Mouse (Mus musculus): Measurements from ENCODE around the gene Cybc1. TPM values are rescaled to one million over a fixed set of nuclear protein-coding genes. Genes with fewer than 3 reads are reported as not detected.

Gene Cybc1
- polyA plus RNA-seq, 1 experiment from 2014 or later, result 45.7 TPM

Other genes starting within 250 kb of the Cybc1 start
- gene Csnk1d, start 238.0 kb downstream of the Cybc1 start, polyA plus RNA-seq (2014; fragmentation: Nextera tagmentation; extraction: Ambion mirVana), result 81.6 and 84.6 TPM in 2 replicates
- not detected in 2 replicates for gene Cd7, start 189.9 kb downstream of the Cybc1 start, polyA plus RNA-seq (2014; fragmentation: Nextera tagmentation; extraction: Ambion mirVana)
- gene Sectm1b, start 165.8 kb downstream of the Cybc1 start, polyA plus RNA-seq (2014; fragmentation: Nextera tagmentation; extraction: Ambion mirVana), result not detected in 2 replicates
- not detected in 2 replicates for gene Sectm1a, start 148.1 kb downstream of the Cybc1 start, polyA plus RNA-seq (2014; fragmentation: Nextera tagmentation; extraction: Ambion mirVana)
- gene Tex19.2, start 110.6 kb downstream of the Cybc1 start, polyA plus RNA-seq (2014; fragmentation: Nextera tagmentation; extraction: Ambion mirVana), result not detected in 2 replicates
- gene Tex19.1, start 83.2 kb downstream of the Cybc1 start, polyA plus RNA-seq (2014; fragmentation: Nextera tagmentation; extraction: Ambion mirVana), result 0.46 TPM in 1 of 2 replicates, not detected in the other
- 0.19 TPM in 1 of 2 replicates, not detected in the other for gene Uts2r, start 69.1 kb downstream of the Cybc1 start, polyA plus RNA-seq (2014; fragmentation: Nextera tagmentation; extraction: Ambion mirVana)
- gene Hexdc, start 24.9 kb downstream of the Cybc1 start, polyA plus RNA-seq (2014; fragmentation: Nextera tagmentation; extraction: Ambion mirVana), result 7.0 and 7.6 TPM in 2 replicates
- 17.8 and 19.8 TPM in 2 replicates for gene Ogfod3, start 24.6 kb downstream of the Cybc1 start, polyA plus RNA-seq (2014; fragmentation: Nextera tagmentation; extraction: Ambion mirVana)
- 77.8 and 87.0 TPM in 2 replicates for gene Narf, start 7.9 kb upstream of the Cybc1 start, polyA plus RNA-seq (2014; fragmentation: Nextera tagmentation; extraction: Ambion mirVana)
- 18.7 and 20.6 TPM in 2 replicates for gene Foxk2, start 30.7 kb upstream of the Cybc1 start, polyA plus RNA-seq (2014; fragmentation: Nextera tagmentation; extraction: Ambion mirVana)
- gene Wdr45b, start 125.1 kb upstream of the Cybc1 start, polyA plus RNA-seq (2014; fragmentation: Nextera tagmentation; extraction: Ambion mirVana), result 111 and 116 TPM in 2 replicates
- 4.2 and 4.7 TPM in 2 replicates for gene Rab40b, start 158.9 kb upstream of the Cybc1 start, polyA plus RNA-seq (2014; fragmentation: Nextera tagmentation; extraction: Ambion mirVana)
- gene Fn3krp, start 192.1 kb upstream of the Cybc1 start, polyA plus RNA-seq (2014; fragmentation: Nextera tagmentation; extraction: Ambion mirVana), result 8.2 and 8.8 TPM in 2 replicates
- 2.3 and 3.5 TPM in 2 replicates for gene Fn3k, start 205.6 kb upstream of the Cybc1 start, polyA plus RNA-seq (2014; fragmentation: Nextera tagmentation; extraction: Ambion mirVana)
- gene Tbcd, start 222.6 kb upstream of the Cybc1 start, polyA plus RNA-seq (2014; fragmentation: Nextera tagmentation; extraction: Ambion mirVana), result 51.6 and 54.6 TPM in 2 replicates

All from neural tube, embryonic 11.5 days (tissue).